Mouse (Mus musculus) ovary, adult 10 weeks (tissue): ENCODE measurements around the gene Pdzd9. TPM values are rescaled to one million over a fixed set of nuclear protein-coding genes. Genes with fewer than 3 reads are reported as not detected.

Experiments used
- polyA plus RNA-seq: library from polyadenylated mRNA; stranded (reverse); fragments of 350-450 nt; fragmentation: Illumina TruSeq; extraction: RNeasy Lipid Tissue Mini Kit (QIAGEN cat#74804); gene quantifications from one replicate; pipeline ENCODE4 v1.2.3, GENCODE M21; 2014

Pdzd9 gene
- not detected for polyA plus RNA-seq

GRCm38 (mm10) chr7:120670153-120670875 lies at the start of gene Pdzd9:
Gene Pdzd9, minus strand, starts transcription at chr7:120670343.

GRCm38 (mm10) chr7:120677001-120677643 lies 7.0 kb upstream of the Pdzd9 start, which contains the start of gene Mosmo:
Gene Mosmo, plus strand, starts transcription at chr7:120677618.

GRCm38 (mm10) chr7:120634711-120635361 lies 35.3 kb downstream of the Pdzd9 start, which contains the start of gene Uqcrc2:
Gene Uqcrc2, plus strand, starts transcription at chr7:120635176.

Other genes with a start within 250 kb of the Pdzd9 start
- gene Uqcrc2, start 35.2 kb downstream of the Pdzd9 start, polyA plus RNA-seq, result 376 TPM
- gene Mosmo, start 7.3 kb upstream of the Pdzd9 start, polyA plus RNA-seq, result 69.1 TPM
- gene Vwa3a, start 69.0 kb upstream of the Pdzd9 start, polyA plus RNA-seq, result 2.1 TPM
- not detected for gene Gm5737, start 142.0 kb upstream of the Pdzd9 start, polyA plus RNA-seq
- gene Eef2k, start 172.5 kb upstream of the Pdzd9 start, polyA plus RNA-seq, result 8.7 TPM
- 11.8 TPM for gene Polr3e, start 247.4 kb upstream of the Pdzd9 start, polyA plus RNA-seq